Mouse (Mus musculus): ENCODE measurements around the gene Srpx2. TPM values are rescaled to one million over a fixed set of nuclear protein-coding genes. Genes with fewer than 3 reads are reported as not detected.

Gene Srpx2
- total and polyA plus RNA-seq, 3 experiments: not detected

DNA sequence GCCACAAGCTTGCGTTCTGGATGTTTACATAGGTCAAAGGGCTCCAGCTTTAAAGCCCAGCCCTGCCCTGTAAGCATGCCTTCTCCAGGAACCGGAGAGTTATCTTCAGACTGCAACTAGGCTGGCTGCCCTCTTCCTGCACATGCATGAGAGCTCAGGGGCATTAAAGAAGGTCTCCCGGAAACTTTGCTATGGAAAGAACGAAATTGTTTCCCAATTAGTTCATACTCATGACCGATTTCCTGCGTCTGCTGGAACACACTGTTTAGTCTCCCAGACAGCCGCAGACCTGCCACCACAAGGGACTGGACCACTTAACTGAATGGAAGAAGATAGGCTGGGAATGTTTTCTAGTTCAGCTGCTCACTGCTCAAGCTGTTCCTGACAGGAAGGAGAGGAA is 6.0 kb downstream of the Srpx2 start:
- H3K9ac ChIP-seq (ENCODE audit: insufficient read depth, low read depth): no peak overlapping the region
- H3K36me3 ChIP-seq (replicated peaks in 1 of 2; ENCODE audit: control insufficient read depth in 1 of 2, insufficient read depth in 1 of 2, low read length in 1 of 2): no peaks in the 10 kb centered on the region
- DNase-seq (ENCODE audit: extremely low read depth): no peak
- H3K27me3 ChIP-seq (replicated peaks): no peaks in the 10 kb centered on the region
- H3K4me3 ChIP-seq (replicated peaks in 1 of 3; ENCODE audit: low read depth in 2 of 3, low read length in 2 of 3, poor library complexity in 1 of 3): no peak overlapping the region
- no peak for TF ChIP-seq JUN (IDR thresholded peaks at IDR 0.05; ENCODE audit: insufficient read depth, low read depth, low read length)
- TF ChIP-seq UBTF (IDR thresholded peaks at IDR 0.05; ENCODE audit: low read depth, low read length): no peak
- TF ChIP-seq MXI1 (IDR thresholded peaks at IDR 0.05; ENCODE audit: low read depth, low read length): no peak
- TF ChIP-seq IRF4 (IDR thresholded peaks at IDR 0.05; ENCODE audit: low read depth, low read length): no peak
- TF ChIP-seq E2F4 (IDR thresholded peaks at IDR 0.05; ENCODE audit: insufficient replicate concordance, low read depth, low read length): no peak
- TF ChIP-seq MAX (IDR thresholded peaks at IDR 0.05; ENCODE audit: low read length): no peak
- no peak for TF ChIP-seq TCF12 (IDR thresholded peaks at IDR 0.05; ENCODE audit: low read depth, low read length)
- TF ChIP-seq ETS1 (conservative IDR thresholded peaks at IDR 0.05; ENCODE audit: low read depth, low read length): no peak
- TF ChIP-seq NRF1 (IDR thresholded peaks at IDR 0.05; ENCODE audit: low read depth, low read length): no peak
- TF ChIP-seq MEF2A (IDR thresholded peaks at IDR 0.05; ENCODE audit: borderline replicate concordance, low read depth, low read length): no peak
- no peak for TF ChIP-seq HCFC1 (IDR thresholded peaks at IDR 0.05; ENCODE audit: low read depth, low read length)
- TF ChIP-seq NELFE (IDR thresholded peaks at IDR 0.05; ENCODE audit: low read depth, low read length): no peak
- TF ChIP-seq KAT2A (IDR thresholded peaks at IDR 0.05; ENCODE audit: insufficient replicate concordance, low read length): no peak
- H3K27ac ChIP-seq (ENCODE audit: insufficient read depth, low read depth): no peak overlapping the region
- H3K4me1 ChIP-seq (ENCODE audit: control insufficient read depth in 1 of 2, insufficient read depth in 2 of 2): no peaks in the 10 kb centered on the region
- no peak overlapping the region for H3K4me2 ChIP-seq (ENCODE audit: insufficient read depth, low read depth, poor library complexity, severe bottlenecking)
- no peaks in the 10 kb centered on the region for H3K79me2 ChIP-seq (replicated peaks; ENCODE audit: control insufficient read depth, extremely low read depth, insufficient read depth, poor library complexity, severe bottlenecking)
- no peaks in the 10 kb centered on the region for H3K9me3 ChIP-seq (replicated peaks; ENCODE audit: low read length)
- in situ Hi-C loops (cut with MboI; ENCODE audit: low pct_ligation_motif_present, low pct_unique_long_range_greater_than_20kb, low sequenced_read_pairs): no loop called here
- dilution Hi-C loops (cut with MboI; ENCODE audit: extremely low pct_ligation_motif_present, extremely low pct_unique_long_range_greater_than_20kb, low sequenced_read_pairs): no loop called here

DNA sequence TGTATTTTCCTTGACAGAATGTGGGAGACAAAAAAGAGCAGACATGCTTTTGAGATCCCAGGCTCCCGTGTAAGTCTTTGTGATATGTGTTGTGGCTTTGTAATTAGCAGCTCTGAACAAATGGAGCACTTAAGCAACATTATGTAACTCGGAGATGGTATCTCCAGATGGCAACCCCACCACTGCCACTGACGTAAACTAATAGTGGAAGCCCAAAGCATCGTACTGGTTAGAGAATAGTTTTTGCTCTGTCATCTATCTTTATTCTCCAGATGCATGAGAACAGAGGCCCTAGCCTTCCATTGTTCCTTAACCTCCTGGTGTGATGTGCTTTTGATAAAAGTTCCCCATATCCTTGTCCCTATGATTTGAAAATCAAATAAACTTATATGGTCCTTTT is 13.0 kb downstream of the Srpx2 start:
- Histone ChIP-seq H3K79me2 (replicated peaks; ENCODE audit: control insufficient read depth, extremely low read depth, insufficient read depth, poor library complexity, severe bottlenecking) (no peaks in the 10 kb centered on the region), H3K9ac (ENCODE audit: insufficient read depth, low read depth) (no peak overlapping the region), H3K27ac (ENCODE audit: insufficient read depth, low read depth) (no peak overlapping the region), H3K27me3 (replicated peaks) (no peaks in the 10 kb centered on the region), H3K4me2 (ENCODE audit: insufficient read depth, low read depth, poor library complexity, severe bottlenecking) (no peak overlapping the region), H3K36me3 (replicated peaks in 1 of 2; ENCODE audit: control insufficient read depth in 1 of 2, insufficient read depth in 1 of 2, low read length in 1 of 2) (no peaks in the 10 kb centered on the region), H3K9me3 (replicated peaks; ENCODE audit: low read length) (no peaks in the 10 kb centered on the region), H3K4me3 (replicated peaks in 1 of 3; ENCODE audit: low read depth in 2 of 3, low read length in 2 of 3, poor library complexity in 1 of 3) (no peak overlapping the region), H3K4me1 (ENCODE audit: control insufficient read depth in 1 of 2, insufficient read depth in 2 of 2) (no peaks in the 10 kb centered on the region)
- in situ Hi-C loops (cut with MboI; ENCODE audit: low pct_ligation_motif_present, low pct_unique_long_range_greater_than_20kb, low sequenced_read_pairs) (no loop called here), dilution Hi-C loops (cut with MboI; ENCODE audit: extremely low pct_ligation_motif_present, extremely low pct_unique_long_range_greater_than_20kb, low sequenced_read_pairs) (no loop called here)
- DNase-seq (ENCODE audit: extremely low read depth): no peak
- TF ChIP-seq UBTF (IDR thresholded peaks at IDR 0.05; ENCODE audit: low read depth, low read length) (no peak), EP300 (IDR thresholded peaks at IDR 0.05; ENCODE audit: low read length) (no peak), HCFC1 (IDR thresholded peaks at IDR 0.05; ENCODE audit: low read depth, low read length) (no peak), RCOR1 (conservative IDR thresholded peaks at IDR 0.05; ENCODE audit: low read depth, low read length) (no peak), GABPA (IDR thresholded peaks at IDR 0.05; ENCODE audit: insufficient replicate concordance, low read depth, low read length) (no peak), IRF4 (IDR thresholded peaks at IDR 0.05; ENCODE audit: low read depth, low read length) (no peak), KAT2A (IDR thresholded peaks at IDR 0.05; ENCODE audit: insufficient replicate concordance, low read length) (no peak), CTCF (conservative IDR thresholded peaks at IDR 0.05 in 1 of 2, IDR thresholded peaks at IDR 0.05 in 1 of 2; ENCODE audit: low read depth in 2 of 2, low read length in 2 of 2) (no peak), NRF1 (IDR thresholded peaks at IDR 0.05; ENCODE audit: low read depth, low read length) (no peak), POLR2A (IDR thresholded peaks at IDR 0.05; ENCODE audit: low read depth, low read length) (no peak)

Data from CH12.LX (cell line).